Mouse (Mus musculus) forebrain, postnatal 0 days (tissue): ENCODE data around the gene 2310030G06Rik. TPM values are rescaled to one million over a fixed set of nuclear protein-coding genes. Genes with fewer than 3 reads are reported as not detected.

Experiments used
- ATAC-seq: fragments of 200-750 bp; cut with Nextera tagmentation; 2 replicates; pipeline ENCODE4 v1.8.0; 2017; ENCODE audit warnings: mild to moderate bottlenecking, moderate library complexity
- DNase-seq: peaks from one replicate; pipeline ENCODE4 v3.0.0-alpha.2; 2015
- H3K27ac ChIP-seq: fragments of 300-500 bp; sonication (generic); 2 replicates; pipeline ENCODE4 v1.5.1; 2014; ENCODE audit warnings: low read depth, mild to moderate bottlenecking, antibody characterized with exemption, low read length, moderate library complexity, mixed read lengths
- H3K27me3 ChIP-seq: fragments of 300-500 bp; sonication (generic); 2 replicates; pipeline ENCODE4 v1.6.1; 2014; ENCODE audit warnings: mild to moderate bottlenecking, low read length, mixed read lengths; ENCODE audit not compliant: insufficient read depth
- H3K36me3 ChIP-seq: fragments of 300-500 bp; sonication (generic); 2 replicates; pipeline ENCODE4 v1.6.1; 2014; ENCODE audit warnings: mild to moderate bottlenecking, moderate library complexity; ENCODE audit not compliant: insufficient read depth
- H3K4me1 ChIP-seq: fragments of 300-500 bp; sonication (generic); 2 replicates; pipeline ENCODE4 v1.6.1; 2014; ENCODE audit warnings: antibody characterized with exemption; ENCODE audit not compliant: insufficient read depth
- H3K4me2 ChIP-seq: fragments of 300-500 bp; sonication (generic); 2 replicates; pipeline ENCODE4 v1.6.1; 2014; ENCODE audit warnings: low read depth, mild to moderate bottlenecking, moderate library complexity
- H3K4me3 ChIP-seq: fragments of 300-500 bp; sonication (generic); 2 replicates; pipeline ENCODE4 v1.5.1; 2014; ENCODE audit warnings: low read depth, low read length, mixed read lengths
- H3K9ac ChIP-seq: fragments of 300-500 bp; sonication (generic); 2 replicates; pipeline ENCODE4 v1.6.1; 2014; ENCODE audit warnings: mild to moderate bottlenecking
- H3K9me3 ChIP-seq: fragments of 300-500 bp; sonication (generic); 2 replicates; pipeline ENCODE4 v1.6.1; 2016; ENCODE audit warnings: low read length
- CTCF ChIP-seq: sonication (generic); IDR thresholded peaks from 2 replicates; pipeline ENCODE4 v1.5.1; 2016; ENCODE audit warnings: antibody characterized with exemption, control low read depth, low read depth
- WGBS: fragments of 180-500 bp; shearing (Covaris S2); extraction: QIAGEN DNeasy Blood & Tissue Kit; methylation state at CpG from one replicate; pipeline ENCODE4 v1.1.7; 2014; 5-methylcytosine and 5-hydroxymethylcytosine counted together
- polyA plus RNA-seq: library from polyadenylated mRNA; unstranded; fragments of >200 nt; fragmentation: Nextera tagmentation; extraction: Ambion mirVana; gene quantifications from 2 replicates; pipeline ENCODE4 v1.2.1, GENCODE M21; 2015
- total RNA-seq: library from RNA; depleted of rRNA; stranded (reverse); fragments of >200 nt; gene quantifications from 2 replicates; pipeline ENCODE4 v1.2.3, GENCODE M21; 2014; rRNA removed

2310030G06Rik gene
- total and polyA plus RNA-seq, 2 experiments from 2014 or later, result 2.0 to 3.8 TPM

DNA sequence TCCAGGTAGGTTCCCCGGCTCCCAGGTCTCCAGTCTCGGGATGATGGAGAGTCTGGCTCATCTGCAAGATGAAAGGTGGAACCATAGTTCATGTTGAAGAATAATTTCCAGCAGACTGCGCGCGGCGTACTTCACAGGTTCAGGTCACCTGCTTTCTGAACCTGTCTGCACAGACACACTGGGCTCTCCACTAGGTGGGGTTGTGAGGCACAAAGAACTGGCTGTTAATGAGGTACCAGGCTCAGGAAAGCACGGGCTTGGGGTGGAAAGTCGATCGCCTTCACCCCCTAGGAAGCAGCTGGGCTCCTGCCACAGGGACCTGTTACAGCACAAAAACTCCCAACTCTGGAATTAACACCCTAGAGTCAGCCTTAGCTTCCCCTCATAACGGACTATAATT, 52.7 kb downstream of the 2310030G06Rik start:
- peaks cover 8% of the 10 kb centered on the region; the same call in 1 of the 2 replicates for H3K4me1 ChIP-seq
- no peak overlapping the region for H3K4me2 ChIP-seq
- no peak for ATAC-seq
- no peaks in the 10 kb centered on the region for H3K27me3 ChIP-seq
- peaks cover 29% of the 10 kb centered on the region for H3K36me3 ChIP-seq
- 19% methylated on average over 10 of the region's 10 CpGs for WGBS
- no peak overlapping the region for H3K27ac ChIP-seq
- no peak overlapping the region for H3K4me3 ChIP-seq
- H3K9ac ChIP-seq, result no peak overlapping the region
- DNase-seq, result peak; percentile 52
- H3K9me3 ChIP-seq, result no peaks in the 10 kb centered on the region
- TF ChIP-seq CTCF, result peak; percentile 74

DNA sequence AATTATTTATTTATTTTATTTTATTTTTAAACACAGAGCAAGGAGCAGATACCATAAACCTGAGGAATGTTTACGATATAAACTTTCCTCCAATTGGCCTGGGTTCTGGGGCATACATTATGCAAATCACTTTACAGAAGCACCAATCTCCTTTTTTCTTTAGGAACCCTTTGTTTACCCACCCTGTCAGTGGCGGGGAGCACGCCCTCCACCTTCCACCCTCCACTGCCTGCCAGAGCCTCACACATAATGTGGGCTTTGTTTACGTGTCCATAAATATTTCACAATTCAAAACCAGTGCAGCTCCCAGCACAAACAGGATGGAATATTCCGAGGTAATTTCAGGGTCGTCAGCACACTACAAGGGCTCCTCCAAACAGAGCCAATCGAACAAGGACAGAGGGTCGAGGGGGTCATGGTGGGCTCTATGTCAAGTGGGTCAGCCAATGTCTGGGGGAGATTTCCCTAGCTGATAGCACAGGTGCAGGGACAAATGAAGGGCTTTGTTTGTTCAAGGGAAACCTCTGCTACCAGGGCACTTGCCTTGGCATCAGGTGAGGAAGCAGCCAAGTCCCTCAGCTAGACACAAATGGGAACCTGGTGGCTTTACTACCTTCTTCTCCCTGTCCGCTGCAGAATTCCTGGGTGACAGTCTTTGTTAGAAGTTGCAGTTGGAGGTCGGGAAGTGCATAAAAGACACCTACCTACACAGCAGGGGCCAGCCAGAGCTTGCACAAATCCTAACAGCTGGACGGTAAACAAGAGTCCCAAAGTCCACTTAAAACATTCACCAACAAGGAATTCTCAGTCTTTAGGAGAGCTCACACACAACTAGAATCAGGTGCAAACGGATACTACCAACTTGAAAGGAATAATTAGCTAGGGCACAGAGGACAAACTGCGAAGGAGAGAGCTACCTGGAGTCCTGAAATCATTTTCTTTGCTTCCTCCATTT, 53.4 kb downstream of the 2310030G06Rik start:
- Histone ChIP-seq H3K27ac (no peak overlapping the region), H3K36me3 (peaks cover 36% of the 10 kb centered on the region), H3K4me3 (no peak overlapping the region), H3K4me1 (peaks cover 8% of the 10 kb centered on the region; the same call in 1 of the 2 replicates), H3K4me2 (no peak overlapping the region), H3K27me3 (no peaks in the 10 kb centered on the region), H3K9ac (no peak overlapping the region), H3K9me3 (no peaks in the 10 kb centered on the region)
- no peak for TF ChIP-seq CTCF
- no peak for ATAC-seq
- no peak for DNase-seq
- WGBS, result 15% methylated on average over 13 of the region's 13 CpGs

Other genes starting within 250 kb of the 2310030G06Rik start
- gene Pts, start 217.8 kb downstream of the 2310030G06Rik start, total RNA-seq, result 83.7 and 102 TPM in 2 replicates
- 101 and 112 TPM in 2 replicates for gene Pts, start 217.8 kb downstream of the 2310030G06Rik start, polyA plus RNA-seq
- 17.4 and 22.9 TPM in 2 replicates for gene Il18, start 191.7 kb downstream of the 2310030G06Rik start, total RNA-seq
- 28.3 and 34.3 TPM in 2 replicates for gene Il18, start 191.7 kb downstream of the 2310030G06Rik start, polyA plus RNA-seq
- 0.76 and 0.92 TPM in 2 replicates for gene Bco2, start 191.4 kb downstream of the 2310030G06Rik start, total RNA-seq
- gene Bco2, start 191.4 kb downstream of the 2310030G06Rik start, polyA plus RNA-seq, result 0.65 and 0.80 TPM in 2 replicates
- gene Tex12, start 185.2 kb downstream of the 2310030G06Rik start, total RNA-seq, result not detected in 2 replicates
- 0.17 TPM in 1 of 2 replicates, not detected in the other for gene Tex12, start 185.2 kb downstream of the 2310030G06Rik start, polyA plus RNA-seq
- 151 and 168 TPM in 2 replicates for gene Sdhd, start 142.7 kb downstream of the 2310030G06Rik start, total RNA-seq
- 279 and 305 TPM in 2 replicates for gene Sdhd, start 142.7 kb downstream of the 2310030G06Rik start, polyA plus RNA-seq
- gene Timm8b, start 142.6 kb downstream of the 2310030G06Rik start, total RNA-seq, result 234 and 297 TPM in 2 replicates
- gene Timm8b, start 142.6 kb downstream of the 2310030G06Rik start, polyA plus RNA-seq, result 389 and 523 TPM in 2 replicates
- 4.0 and 5.2 TPM in 2 replicates for gene Pih1d2, start 129.2 kb downstream of the 2310030G06Rik start, total RNA-seq
- 4.6 and 6.6 TPM in 2 replicates for gene Pih1d2, start 129.2 kb downstream of the 2310030G06Rik start, polyA plus RNA-seq
- gene Nkapd1, start 129.1 kb downstream of the 2310030G06Rik start, total RNA-seq, result 19.0 and 20.5 TPM in 2 replicates
- gene Nkapd1, start 129.1 kb downstream of the 2310030G06Rik start, polyA plus RNA-seq, result 24.3 TPM in 2 replicates
- 60.7 and 67.1 TPM in 2 replicates for gene Dlat, start 86.8 kb downstream of the 2310030G06Rik start, total RNA-seq
- 46.0 and 52.7 TPM in 2 replicates for gene Dlat, start 86.8 kb downstream of the 2310030G06Rik start, polyA plus RNA-seq
- gene Dixdc1, start 7.0 kb downstream of the 2310030G06Rik start, total RNA-seq, result 54.3 and 59.9 TPM in 2 replicates
- 17.1 and 26.8 TPM in 2 replicates for gene Dixdc1, start 7.0 kb downstream of the 2310030G06Rik start, polyA plus RNA-seq
- gene Cryab, start 4.8 kb upstream of the 2310030G06Rik start, total RNA-seq, result 8.8 and 11.5 TPM in 2 replicates
- 29.9 and 31.2 TPM in 2 replicates for gene Cryab, start 4.8 kb upstream of the 2310030G06Rik start, polyA plus RNA-seq
- gene Hspb2, start 5.8 kb upstream of the 2310030G06Rik start, total RNA-seq, result 0.23 and 0.52 TPM in 2 replicates
- gene Hspb2, start 5.8 kb upstream of the 2310030G06Rik start, polyA plus RNA-seq, result 0.98 and 2.2 TPM in 2 replicates
- gene Fdxacb1, start 21.7 kb upstream of the 2310030G06Rik start, total RNA-seq, result 9.6 and 19.1 TPM in 2 replicates
- 9.3 and 10.4 TPM in 2 replicates for gene Fdxacb1, start 21.7 kb upstream of the 2310030G06Rik start, polyA plus RNA-seq
- 71.1 and 74.2 TPM in 2 replicates for gene Alg9, start 28.5 kb upstream of the 2310030G06Rik start, total RNA-seq
- 41.4 and 53.7 TPM in 2 replicates for gene Alg9, start 28.5 kb upstream of the 2310030G06Rik start, polyA plus RNA-seq
- gene 1110032A03Rik, start 29.0 kb upstream of the 2310030G06Rik start, total RNA-seq, result 45.9 and 48.3 TPM in 2 replicates
- gene 1110032A03Rik, start 29.0 kb upstream of the 2310030G06Rik start, polyA plus RNA-seq, result 65.0 and 69.3 TPM in 2 replicates
- gene Ppp2r1b, start 98.8 kb upstream of the 2310030G06Rik start, total RNA-seq, result 15.2 and 26.0 TPM in 2 replicates
- gene Ppp2r1b, start 98.8 kb upstream of the 2310030G06Rik start, polyA plus RNA-seq, result 26.1 and 29.8 TPM in 2 replicates